10 mouse cellular contexts compared by ENCODE assay signal in the genomic region with DNA sequence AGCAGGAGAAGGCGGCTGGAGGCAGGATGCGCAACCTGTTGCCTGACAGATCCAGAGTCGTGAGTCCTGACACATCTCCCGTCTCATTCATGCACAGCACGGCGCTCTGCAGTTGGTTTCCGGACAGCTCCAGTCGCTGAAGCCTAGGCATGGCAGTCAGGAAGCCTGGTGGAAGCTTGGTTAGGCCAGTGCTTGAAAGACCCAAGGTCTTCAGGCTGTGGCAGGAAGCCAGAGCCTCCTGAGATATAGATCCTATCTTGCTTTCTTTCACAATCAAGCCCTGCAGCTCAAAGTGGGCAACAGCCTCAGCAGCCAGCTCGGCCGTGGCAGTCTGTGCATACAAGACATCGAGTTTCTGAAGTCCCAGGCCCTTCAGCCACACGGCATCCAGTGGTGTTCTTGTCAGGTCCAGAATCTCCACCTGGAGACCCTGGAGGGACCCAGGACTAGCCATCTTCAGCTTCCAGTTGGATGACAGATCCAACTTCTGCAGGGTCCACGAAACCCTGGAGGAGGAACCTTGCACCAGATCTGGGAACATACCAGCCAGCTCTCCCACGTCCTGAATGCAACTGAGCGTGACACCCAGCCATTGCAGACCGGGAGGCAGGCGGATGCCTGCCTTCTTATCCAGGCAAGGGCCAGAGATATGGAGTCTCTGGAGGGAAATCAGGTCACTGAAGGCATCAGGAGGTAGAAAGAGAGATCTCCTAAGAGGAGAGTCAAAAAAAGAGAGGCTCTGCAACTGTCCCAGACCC. TPM values are rescaled to one million over a fixed set of nuclear protein-coding genes. Genes with fewer than 3 reads are reported as not detected.
DNase-seq lines count a peak whose midpoint lies in the region; ATAC-seq and TF ChIP-seq lines count a peak whose summit lies in the region.
"Had no signal": no experiment of that assay in that cellular context is flagged by ENCODE, and none has a peak within 500 bp of the region (broad histone marks: within the 10 kb centered on the region; RNA-seq: fewer than 3 reads in every experiment).

No protein-coding gene starts in this region.

- no peaks in the 10 kb centered on the region for H3K9me3 ChIP-seq in intestine, embryonic 16.5 days (ENCODE audit: control insufficient read depth, low read length)
- H3K9me3 ChIP-seq in intestine, postnatal 0 days (ENCODE audit: control insufficient read depth) = no peaks in the 10 kb centered on the region

- no peaks in the 10 kb centered on the region for H3K36me3 ChIP-seq in intestine, embryonic 16.5 days (ENCODE audit: control insufficient read depth, insufficient read depth, low read length)
- no peaks in the 10 kb centered on the region for H3K36me3 ChIP-seq in intestine, postnatal 0 days (ENCODE audit: control insufficient read depth, insufficient read depth)
- no peaks in the 10 kb centered on the region for H3K36me3 ChIP-seq in kidney, adult 2 months (ENCODE audit: control insufficient read depth, insufficient read depth, low read length)

- no peaks in the 10 kb centered on the region for H3K27me3 ChIP-seq in intestine, embryonic 16.5 days (replicated peaks; ENCODE audit: control insufficient read depth, insufficient read depth, low read length)
- no peaks in the 10 kb centered on the region for H3K27me3 ChIP-seq in intestine, postnatal 0 days (replicated peaks; ENCODE audit: control insufficient read depth, insufficient read depth, low read length)
- H3K27me3 ChIP-seq in kidney, adult 2 months (replicated peaks; ENCODE audit: control insufficient read depth, insufficient read depth, low read length) = no peaks in the 10 kb centered on the region

- TF ChIP-seq CTCF in intestine, postnatal 0 days (IDR thresholded peaks at IDR 0.05; ENCODE audit: low read depth) = no peak
- TF ChIP-seq CTCF in kidney, adult 2 months (conservative IDR thresholded peaks at IDR 0.05; ENCODE audit: insufficient read depth, insufficient read length, low read depth, low read length) = no peak

- TF ChIP-seq POLR2A in kidney, adult 2 months (IDR thresholded peaks at IDR 0.05; ENCODE audit: low read depth, low read length) = no peak

- 70% methylated on average over 17 of the region's 17 CpGs for WGBS in intestine, embryonic 16.5 days
- WGBS in intestine, postnatal 0 days = 74% methylated on average over 17 of the region's 17 CpGs
- 34% methylated on average over 17 of the region's 17 CpGs for WGBS in kidney, adult 2 months

- H3K9ac ChIP-seq in intestine, embryonic 16.5 days (ENCODE audit: low read depth, low read length) = 0 out of 2 replicates have a peak overlapping the region, but pooled peaks have one; percentile 1
- no peak overlapping the region for H3K9ac ChIP-seq in intestine, postnatal 0 days (ENCODE audit: low read depth, low read length)

- peak; percentile 24 for DNase-seq in NIH3T3 (ENCODE audit: low read depth)
- DNase-seq in kidney, adult 2 months = peak; percentile 63
- DNase-seq in embryo, embryonic 11 days = no peak
- DNase-seq in cerebellum, adult 11 months = no peak
- DNase-seq: heart, postnatal 10 days; left cerebral cortex, postnatal 4 days had no signal

- 0 out of 2 replicates have a peak overlapping the region, but pooled peaks have one; percentile 1 for H3K4me3 ChIP-seq in intestine, embryonic 16.5 days (ENCODE audit: low read length)
- no peak overlapping the region for H3K4me3 ChIP-seq in intestine, postnatal 0 days (ENCODE audit: low read depth, low read length)
- peak overlapping the region; percentile 48 for H3K4me3 ChIP-seq in kidney, adult 2 months (ENCODE audit: insufficient read depth, low read depth, low read length)

- ATAC-seq in intestine, embryonic 16.5 days = no peak
- no peak for ATAC-seq in intestine, postnatal 0 days
- peak; percentile 36 for ATAC-seq in megakaryocyte, adult 5-6 weeks (ENCODE audit: poor library complexity, severe bottlenecking)
- no peak for ATAC-seq in erythroblast, adult 5-6 weeks (replicated peaks; ENCODE audit: low FRiP score, poor library complexity, severe bottlenecking)

- no peak overlapping the region for H3K4me2 ChIP-seq in intestine, embryonic 16.5 days (ENCODE audit: low read depth, low read length)
- no peak overlapping the region for H3K4me2 ChIP-seq in intestine, postnatal 0 days (replicated peaks; ENCODE audit: low read depth)

- no peak overlapping the region for H3K27ac ChIP-seq in intestine, embryonic 16.5 days (ENCODE audit: low read length)
- no peak overlapping the region for H3K27ac ChIP-seq in intestine, postnatal 0 days (ENCODE audit: low read depth, low read length)
- peak overlapping the region; percentile 24 for H3K27ac ChIP-seq in kidney, adult 2 months (ENCODE audit: insufficient read depth, low read depth, low read length)

- H3K4me1 ChIP-seq in intestine, embryonic 16.5 days (ENCODE audit: control insufficient read depth, insufficient read depth, low read length) = peaks cover 8% of the 10 kb centered on the region; the same call in 1 of the 2 replicates
- H3K4me1 ChIP-seq in intestine, postnatal 0 days (replicated peaks; ENCODE audit: control insufficient read depth, insufficient read depth, low read length) = no peaks in the 10 kb centered on the region
- peaks cover 21% of the 10 kb centered on the region for H3K4me1 ChIP-seq in kidney, adult 2 months (ENCODE audit: control insufficient read depth, insufficient read depth, low read length)

RNA-seq across cellular contexts. Expression of a gene that starts 0.9 kb away (rescaled TPM):
- polyA plus RNA-seq in intestine, embryonic 16.5 days (2015; fragmentation: Nextera tagmentation; extraction: Ambion mirVana) = 2.2 and 2.5 TPM in 2 replicates
- polyA plus RNA-seq in intestine, postnatal 0 days (2015; fragmentation: Nextera tagmentation; extraction: Ambion mirVana) = 2.1 and 2.5 TPM in 2 replicates
- polyA plus RNA-seq in kidney, adult 2 months (2012; rRNA removed) = 14.3 and 16.1 TPM in 2 replicates
- total RNA-seq in megakaryocyte, adult 5-6 weeks (2015) = 0.52 and 1.2 TPM in 2 replicates
- total RNA-seq in megakaryocyte, adult 5-6 weeks (2017) = 0.55 and 0.85 TPM in 2 replicates
- total RNA-seq in erythroblast, adult 5-6 weeks (2015; ENCODE audit: low replicate concordance) = 0.19 and 4.0 TPM in 2 replicates
- total RNA-seq in erythroblast, adult 5-6 weeks (2017; ENCODE audit: low replicate concordance) = 0.09 and 0.14 TPM in 2 replicates

RNA-seq across cellular contexts. Expression of a gene that starts 7.6 kb away (rescaled TPM):
- 2.3 and 2.8 TPM in 2 replicates for polyA plus RNA-seq in intestine, embryonic 16.5 days (2015; fragmentation: Nextera tagmentation; extraction: Ambion mirVana)
- polyA plus RNA-seq in intestine, postnatal 0 days (2015; fragmentation: Nextera tagmentation; extraction: Ambion mirVana) = 0.87 and 1.0 TPM in 2 replicates
- 2.3 and 2.6 TPM in 2 replicates for polyA plus RNA-seq in kidney, adult 2 months (2012; rRNA removed)
- 1.5 and 3.0 TPM in 2 replicates for total RNA-seq in megakaryocyte, adult 5-6 weeks (2015)
- 2.9 and 3.3 TPM in 2 replicates for total RNA-seq in megakaryocyte, adult 5-6 weeks (2017)
- 1.7 TPM in 1 of 2 replicates, not detected in the other for total RNA-seq in erythroblast, adult 5-6 weeks (2015; ENCODE audit: low replicate concordance)
- 0.85 TPM in 1 of 2 replicates, not detected in the other for total RNA-seq in erythroblast, adult 5-6 weeks (2017; ENCODE audit: low replicate concordance)

RNA-seq across cellular contexts. Expression of a gene that starts 37.0 kb away (rescaled TPM):
- 9.9 and 10.3 TPM in 2 replicates for polyA plus RNA-seq in intestine, embryonic 16.5 days (2015; fragmentation: Nextera tagmentation; extraction: Ambion mirVana)
- 22.9 and 25.4 TPM in 2 replicates for polyA plus RNA-seq in intestine, postnatal 0 days (2015; fragmentation: Nextera tagmentation; extraction: Ambion mirVana)
- 64.6 and 69.5 TPM in 2 replicates for polyA plus RNA-seq in kidney, adult 2 months (2012; rRNA removed)
- 34.1 and 34.5 TPM in 2 replicates for total RNA-seq in megakaryocyte, adult 5-6 weeks (2015)
- total RNA-seq in megakaryocyte, adult 5-6 weeks (2017) = 17.0 and 18.8 TPM in 2 replicates
- total RNA-seq in erythroblast, adult 5-6 weeks (2015; ENCODE audit: low replicate concordance) = 7.1 and 14.0 TPM in 2 replicates
- total RNA-seq in erythroblast, adult 5-6 weeks (2017; ENCODE audit: low replicate concordance) = 3.3 and 4.5 TPM in 2 replicates

Comparison
In these comparisons a context has a peak if more than half of its experiments do, and no peak if none do; other contexts are left out.
1. DNase-seq: peak in NIH3T3 (single experiment) and kidney, adult 2 months (single experiment); none in embryo, embryonic 11 days (single experiment) and cerebellum, adult 11 months (single experiment).